Mouse (Mus musculus) embryonic facial prominence, embryonic 11.5 days (tissue): Measurements from ENCODE around the gene 1700001J03Rik. TPM values are rescaled to one million over a fixed set of nuclear protein-coding genes. Genes with fewer than 3 reads are reported as not detected.
"Not testable (repeated sequence)": the region's sequence is repeated elsewhere in the genome, so short reads cannot be mapped to it uniquely, and the experiment has no call there.

Source experiments
- ATAC-seq: fragments of 200-750 bp; cut with Nextera tagmentation; replicated peaks from 2 replicates; pipeline ENCODE4 v1.8.0; 2017; ENCODE audit warnings: low read depth; ENCODE audit not compliant: insufficient number of reproducible peaks, low FRiP score, low TSS enrichment
- DNase-seq: peaks from one replicate; pipeline ENCODE4 v3.0.0-alpha.2; 2015; ENCODE audit warnings: low spot score
- H3K27ac ChIP-seq: fragments of 300-500 bp; sonication (generic); replicated peaks from 2 replicates; pipeline ENCODE4 v1.5.1; 2014; ENCODE audit warnings: mild to moderate bottlenecking, low read depth, low read length, control low read depth
- H3K27me3 ChIP-seq: fragments of 300-500 bp; sonication (generic); 2 replicates; pipeline ENCODE4 v1.6.1; 2014; ENCODE audit warnings: mild to moderate bottlenecking, low read length, moderate library complexity, mixed read lengths; ENCODE audit not compliant: control insufficient read depth, insufficient read depth
- H3K36me3 ChIP-seq: fragments of 300-500 bp; sonication (generic); replicated peaks from 2 replicates; pipeline ENCODE4 v1.6.1; 2014; ENCODE audit warnings: low read depth, mild to moderate bottlenecking, low read length, moderate library complexity, mixed read lengths; ENCODE audit not compliant: control insufficient read depth, insufficient read depth
- H3K4me1 ChIP-seq: fragments of 300-500 bp; sonication (generic); 2 replicates; pipeline ENCODE4 v1.6.1; 2014; ENCODE audit warnings: low read length, mixed read lengths; ENCODE audit not compliant: control insufficient read depth, insufficient read depth
- H3K4me2 ChIP-seq: fragments of 300-500 bp; sonication (generic); 2 replicates; pipeline ENCODE4 v1.6.1; 2014; ENCODE audit warnings: low read depth, mild to moderate bottlenecking, control low read depth, low read length, moderate library complexity
- H3K4me3 ChIP-seq: fragments of 300-500 bp; sonication (generic); 2 replicates; pipeline ENCODE4 v1.5.1; 2014; ENCODE audit warnings: low read depth, low read length, control low read depth
- H3K9ac ChIP-seq: fragments of 300-500 bp; sonication (generic); replicated peaks from 2 replicates; pipeline ENCODE4 v1.6.1; 2014; ENCODE audit warnings: mild to moderate bottlenecking, control low read depth, low read length
- H3K9me3 ChIP-seq: fragments of 300-500 bp; sonication (generic); replicated peaks from 2 replicates; pipeline ENCODE4 v1.6.1; 2016; ENCODE audit warnings: mild to moderate bottlenecking, low read length, inconsistent platforms, mixed read lengths; ENCODE audit not compliant: control insufficient read depth
- WGBS: fragments of 180-500 bp; shearing (Covaris S2); extraction: QIAGEN DNeasy Blood & Tissue Kit; methylation state at CpG from one replicate; pipeline ENCODE4 v1.1.7; 2014; 5-methylcytosine and 5-hydroxymethylcytosine counted together
- polyA plus RNA-seq: library from polyadenylated mRNA; unstranded; fragments of >200 nt; fragmentation: Nextera tagmentation; extraction: Ambion mirVana; gene quantifications from 2 replicates; pipeline ENCODE4 v1.2.1, GENCODE M21; 2014

The 1700001J03Rik gene
- not detected in 2 replicates for polyA plus RNA-seq

DNA sequence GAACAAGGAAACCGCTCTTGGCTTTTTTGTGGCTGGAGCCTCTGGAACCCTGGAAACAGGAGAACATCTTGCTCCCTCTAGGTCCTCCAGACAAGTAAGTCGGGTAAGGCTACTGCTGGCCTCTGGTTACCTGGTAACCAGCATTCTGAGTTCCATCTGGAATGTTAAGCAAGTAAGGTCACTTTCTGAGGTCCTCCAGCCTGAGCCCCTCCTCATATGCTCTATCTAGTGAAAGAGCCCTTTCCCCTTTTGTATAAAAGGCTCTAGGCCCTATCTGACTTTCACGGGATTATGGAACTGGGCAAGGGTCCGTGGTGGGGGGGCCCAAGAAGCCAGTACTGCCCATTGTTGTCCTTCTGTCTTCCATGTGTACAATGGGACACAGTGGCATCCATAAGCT lies at the start of gene 1700001J03Rik:
TSS of gene 1700001J03Rik (minus strand) at position 101 of the 400 bp plus-strand sequence.
- H3K4me3 ChIP-seq, H3K27me3 ChIP-seq, H3K4me1 ChIP-seq, H3K9me3 ChIP-seq, H3K4me2 ChIP-seq, H3K27ac ChIP-seq, H3K9ac ChIP-seq, DNase-seq, H3K36me3 ChIP-seq, ATAC-seq: not testable (repeated sequence)
- 84% methylated on average over 4 of the region's 4 CpGs for WGBS

DNA sequence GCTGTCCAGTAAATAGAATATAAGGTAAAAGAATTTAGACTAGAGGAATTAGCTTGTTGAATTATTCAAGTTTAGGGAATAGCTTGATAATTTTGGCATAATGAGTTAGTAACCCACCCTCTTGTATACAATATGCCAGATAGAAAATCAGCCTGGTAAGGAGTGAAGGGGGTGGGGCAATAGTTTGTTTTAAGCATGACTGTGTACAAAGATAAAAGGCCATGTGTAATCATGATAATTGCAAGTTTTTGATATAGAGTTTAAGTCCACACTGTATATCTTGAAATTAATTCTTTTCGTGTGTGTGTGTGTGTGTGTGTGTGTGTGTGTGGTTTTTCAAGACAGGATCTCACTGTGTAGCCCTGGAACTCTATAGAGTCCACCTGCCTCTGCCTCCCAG lies 49.2 kb upstream of the 1700001J03Rik start:
- H3K4me1 ChIP-seq, result no peaks in the 10 kb centered on the region
- H3K27me3 ChIP-seq, result no peaks in the 10 kb centered on the region
- 88% methylated on average over 1 of the region's 1 CpGs for WGBS
- DNase-seq (no peak), ATAC-seq (no peak)
- no peak overlapping the region for H3K9ac ChIP-seq
- H3K9me3 ChIP-seq, result no peaks in the 10 kb centered on the region
- H3K4me3 ChIP-seq, result no peak overlapping the region
- H3K36me3 ChIP-seq, result no peaks in the 10 kb centered on the region; the same call in 1 of the 2 replicates
- no peak overlapping the region for H3K4me2 ChIP-seq
- H3K27ac ChIP-seq, result no peak overlapping the region

DNA sequence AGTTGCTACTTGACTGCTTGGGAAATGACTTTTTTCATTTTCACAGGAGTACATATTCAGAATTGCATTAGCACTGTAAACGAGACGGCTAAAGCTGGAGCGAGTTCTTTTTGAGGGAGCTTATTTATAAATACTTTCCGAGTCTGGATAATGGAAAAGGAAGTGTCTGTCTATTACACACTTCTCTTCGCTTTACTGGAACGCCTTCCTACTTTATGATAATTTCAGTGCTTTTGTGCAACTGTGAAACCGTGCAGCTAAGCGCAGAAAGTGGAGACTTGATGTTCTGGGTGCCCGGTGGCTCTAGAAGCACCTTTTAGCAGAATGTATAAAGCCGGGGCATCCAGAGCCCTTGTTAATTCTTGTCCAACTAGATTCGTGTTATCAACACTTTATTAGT lies 47.7 kb upstream of the 1700001J03Rik start:
- H3K4me2 ChIP-seq, result peak overlapping the region; percentile 10; the same call in 1 of the 2 replicates
- H3K4me1 ChIP-seq, result no peaks in the 10 kb centered on the region
- H3K9me3 ChIP-seq, result no peaks in the 10 kb centered on the region
- 77% methylated on average over 11 of the region's 11 CpGs for WGBS
- no peak overlapping the region; the same call in 1 of the 2 replicates for H3K9ac ChIP-seq
- no peaks in the 10 kb centered on the region for H3K27me3 ChIP-seq
- no peaks in the 10 kb centered on the region; the same call in 1 of the 2 replicates for H3K36me3 ChIP-seq
- DNase-seq (no peak), ATAC-seq (no peak)
- H3K27ac ChIP-seq, result no peak overlapping the region
- 0 out of 2 replicates have a peak overlapping the region, but pooled peaks have one; percentile 0 for H3K4me3 ChIP-seq

DNA sequence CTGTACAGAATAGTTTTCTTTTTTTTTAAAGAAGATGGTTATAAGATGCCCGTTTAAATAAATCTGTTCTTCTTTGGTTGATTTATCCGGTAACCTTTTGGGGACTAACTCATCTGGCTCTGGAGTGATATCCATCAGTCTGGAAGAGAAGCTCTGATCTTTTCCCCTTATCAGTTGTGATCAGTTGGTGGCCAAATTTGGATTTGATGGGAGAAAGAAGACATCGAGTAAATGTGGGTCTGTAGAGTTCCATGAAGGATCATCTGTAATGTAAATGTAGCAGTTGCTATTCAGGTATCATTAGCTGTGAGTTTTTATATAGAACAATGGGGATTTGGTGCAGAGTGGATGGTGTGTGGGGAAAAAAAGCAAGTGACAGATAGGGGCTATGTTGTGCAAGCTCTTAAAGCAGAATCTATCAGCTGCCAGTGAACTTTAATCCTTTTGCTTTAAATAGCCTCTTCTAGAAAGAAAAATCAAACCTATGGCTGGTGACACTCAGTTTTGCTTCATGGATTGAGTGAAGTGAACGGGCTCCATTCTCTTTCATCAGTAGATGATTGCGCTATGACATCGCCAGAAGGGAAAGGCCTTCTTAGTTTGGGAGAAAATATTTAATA lies 47.1 kb upstream of the 1700001J03Rik start:
- peak overlapping the region; percentile 87 for H3K9ac ChIP-seq
- no peaks in the 10 kb centered on the region for H3K4me1 ChIP-seq
- no peaks in the 10 kb centered on the region for H3K9me3 ChIP-seq
- peak overlapping the region; percentile 84 for H3K4me3 ChIP-seq
- H3K36me3 ChIP-seq, result no peaks in the 10 kb centered on the region; the same call in 1 of the 2 replicates
- no peak for ATAC-seq
- no peak for DNase-seq
- peak overlapping the region; percentile 81 for H3K4me2 ChIP-seq
- no peak overlapping the region for H3K27ac ChIP-seq
- WGBS, result 43% methylated on average over 6 of the region's 6 CpGs
- H3K27me3 ChIP-seq, result no peaks in the 10 kb centered on the region

DNA sequence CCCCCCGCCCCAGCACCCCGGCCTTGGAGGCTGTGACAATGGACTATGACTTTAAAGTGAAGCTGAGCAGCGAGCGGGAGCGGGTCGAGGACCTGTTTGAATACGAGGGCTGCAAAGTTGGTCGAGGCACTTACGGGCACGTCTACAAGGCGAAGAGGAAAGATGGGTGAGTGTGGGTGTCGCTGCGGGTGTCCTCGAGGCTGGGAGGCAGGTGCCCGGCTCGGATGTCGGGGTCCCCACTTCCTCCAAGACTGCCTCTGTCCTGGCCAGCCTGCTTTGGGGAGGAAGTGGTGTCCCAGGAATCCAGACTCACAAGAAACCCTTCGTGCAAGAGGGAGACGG lies 46.5 kb upstream of the 1700001J03Rik start:
- H3K27me3 ChIP-seq, result no peaks in the 10 kb centered on the region
- H3K9me3 ChIP-seq, result no peaks in the 10 kb centered on the region
- WGBS, result under 1% methylated on average over 19 of the region's 19 CpGs
- no peaks in the 10 kb centered on the region for H3K36me3 ChIP-seq
- DNase-seq (peak; percentile 21), ATAC-seq (no peak)
- peak overlapping the region; percentile 93; the same call in 1 of the 2 replicates for H3K27ac ChIP-seq
- peak overlapping the region; percentile 87 for H3K9ac ChIP-seq
- H3K4me2 ChIP-seq, result peak overlapping the region; percentile 81
- H3K4me1 ChIP-seq, result no peaks in the 10 kb centered on the region
- peak overlapping the region; percentile 84 for H3K4me3 ChIP-seq

DNA sequence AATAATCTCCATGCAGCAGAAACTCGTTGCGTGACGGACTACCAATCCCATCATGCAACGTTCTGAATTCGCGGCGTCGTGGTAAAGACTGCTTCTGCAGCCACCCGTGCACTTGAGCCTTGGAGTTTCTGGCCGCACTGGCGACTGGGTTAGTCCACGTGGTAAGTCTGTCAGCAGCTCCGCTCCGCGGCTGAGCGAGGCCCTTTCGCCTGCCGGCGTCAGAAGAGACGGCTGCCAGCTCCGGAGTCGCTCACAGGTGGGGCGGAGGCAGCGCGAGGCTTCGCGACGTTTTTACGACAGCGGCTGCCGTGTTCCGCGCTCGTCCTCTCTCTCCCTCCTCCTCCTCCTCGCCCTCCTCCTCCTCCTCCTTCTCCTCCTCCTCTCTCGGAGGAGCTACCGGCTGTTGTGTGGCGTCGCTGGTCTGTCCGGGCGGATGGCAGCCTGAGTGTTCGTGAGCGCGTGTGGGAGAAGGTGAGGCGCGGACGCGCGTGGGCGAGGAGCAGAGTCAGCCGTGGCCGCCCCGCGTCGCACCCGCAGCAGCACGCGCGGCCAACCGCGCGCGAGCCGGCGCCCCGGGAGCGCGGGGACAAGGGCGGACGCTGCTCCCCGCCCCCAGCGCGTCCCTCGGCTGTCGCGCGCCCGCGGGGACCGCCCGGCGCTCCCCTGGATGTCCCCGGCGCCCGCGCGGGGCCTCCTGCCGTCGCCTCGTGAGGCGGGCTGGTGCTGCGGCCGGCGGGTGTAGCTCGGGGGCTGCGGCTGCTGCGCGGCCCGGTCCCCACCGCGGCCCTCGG lies 46.0 kb upstream of the 1700001J03Rik start, which contains the start of gene Cdk8:
TSS of gene Cdk8 (plus strand) at position 367 of the 791 bp plus-strand sequence.
- H3K9ac ChIP-seq, result peak within 1 kb of the TSS; percentile 87
- no peaks in the 10 kb centered on the region for H3K4me1 ChIP-seq
- ATAC-seq (peak; percentile 89), DNase-seq (peak; percentile 97)
- H3K4me3 ChIP-seq, result peak within 1 kb of the TSS; percentile 84
- peak within 1 kb of the TSS; percentile 81 for H3K4me2 ChIP-seq
- H3K36me3 ChIP-seq, result no peaks in the 10 kb centered on the region
- no peaks in the 10 kb centered on the region for H3K9me3 ChIP-seq
- WGBS, result under 1% methylated on average over 68 of the region's 102 CpGs
- no peaks in the 10 kb centered on the region for H3K27me3 ChIP-seq
- H3K27ac ChIP-seq, result peak within 1 kb of the TSS; percentile 93

DNA sequence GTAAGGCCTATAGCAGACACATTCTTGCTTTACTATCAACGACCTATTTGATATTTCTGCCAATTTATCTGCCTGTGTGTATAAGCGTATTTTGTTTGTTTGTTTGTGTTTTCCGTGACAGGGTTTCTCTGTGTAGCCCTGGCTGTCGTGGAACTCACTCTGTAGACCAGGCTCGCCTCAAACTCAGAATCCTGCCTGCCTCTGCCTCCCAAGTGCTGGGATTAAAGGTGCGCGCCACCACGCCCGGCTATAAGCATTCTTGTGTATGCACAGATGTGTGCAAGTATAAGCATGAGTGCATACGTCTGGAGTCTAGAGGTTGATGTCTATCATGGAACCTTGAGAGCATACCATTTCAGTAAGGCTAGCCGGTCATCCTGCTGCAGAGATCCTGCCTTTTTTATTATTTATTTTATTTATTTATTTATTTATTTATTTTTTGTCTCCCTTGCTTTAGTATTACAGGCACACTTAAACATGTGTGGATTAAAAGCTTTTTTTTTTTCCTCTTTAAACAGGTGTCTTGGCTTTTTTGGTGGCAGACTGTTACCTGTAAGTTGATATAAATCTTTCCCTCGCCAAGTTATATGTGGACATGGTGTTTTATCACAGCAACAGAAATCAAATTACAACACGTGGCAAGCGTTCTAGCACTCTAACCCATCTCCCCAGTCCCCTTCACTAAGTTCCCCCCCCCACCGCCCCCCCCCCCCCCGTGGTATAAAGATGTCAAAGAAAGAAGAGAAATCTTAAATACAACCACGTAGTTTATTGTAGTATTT lies 45.0 kb upstream of the 1700001J03Rik start:
- H3K4me2 ChIP-seq, result peak overlapping the region; percentile 42
- no peaks in the 10 kb centered on the region for H3K27me3 ChIP-seq
- no peak for ATAC-seq
- peak overlapping the region; percentile 84 for H3K4me3 ChIP-seq
- H3K9ac ChIP-seq, result peak overlapping the region; percentile 87
- WGBS, result 58% methylated on average over 17 of the region's 17 CpGs
- no peaks in the 10 kb centered on the region for H3K9me3 ChIP-seq
- no peaks in the 10 kb centered on the region for H3K4me1 ChIP-seq
- no peaks in the 10 kb centered on the region for H3K36me3 ChIP-seq
- peak; percentile 8 for DNase-seq
- peak overlapping the region; percentile 93; the same call in 1 of the 2 replicates for H3K27ac ChIP-seq
